Mouse (Mus musculus): ENCODE measurements around the gene Lcn9.
"Not testable (repeated sequence)": the region's sequence is repeated elsewhere in the genome, so short reads cannot be mapped to it uniquely, and the experiment has no call there.

Gene Lcn9

DNA sequence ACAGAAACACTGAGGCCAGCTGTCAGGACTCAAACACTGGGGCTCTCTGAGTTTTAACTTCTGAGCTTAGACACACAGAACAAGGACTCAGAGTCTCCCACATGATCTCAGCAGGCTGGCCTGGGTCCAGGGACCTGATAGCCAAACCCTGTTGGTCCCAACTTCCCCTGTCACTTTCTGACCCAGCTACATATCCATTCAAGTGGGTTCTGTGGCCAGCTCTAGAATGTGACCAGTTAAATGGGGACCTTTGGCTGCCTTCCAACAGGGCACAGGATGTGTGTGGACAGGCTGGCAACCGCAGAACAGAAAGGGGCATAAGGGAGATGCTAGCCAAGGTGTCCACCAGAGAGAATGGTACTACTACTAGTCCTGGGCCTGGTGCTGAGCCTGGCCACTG is at the start of gene Lcn9:
Gene Lcn9 (plus strand): TSS at position 348 of the 400 bp plus-strand sequence.
- no peak for DNase-seq (ENCODE audit: low read depth, low spot score)

DNA sequence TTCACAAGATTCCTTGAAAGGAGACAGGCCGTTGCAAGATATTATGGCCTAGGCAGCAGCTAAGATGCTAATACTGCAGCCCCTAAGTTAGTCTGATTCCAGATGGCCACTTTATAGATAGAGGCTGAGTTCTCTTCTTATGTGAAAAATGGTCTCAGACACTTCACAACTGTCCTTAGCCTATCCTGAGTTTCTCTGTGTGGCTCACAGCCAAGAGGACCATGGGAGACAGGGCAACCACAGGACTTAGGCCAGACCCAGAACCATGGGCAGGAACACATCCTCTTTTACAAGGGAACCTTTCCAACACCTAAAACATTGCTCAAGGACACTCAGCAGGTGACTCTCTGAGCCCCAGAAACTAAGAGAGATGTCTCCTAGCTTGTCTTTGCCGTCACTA is 49.4 kb upstream of the Lcn9 start:
- no peak for DNase-seq (ENCODE audit: low read depth, low spot score)

DNA sequence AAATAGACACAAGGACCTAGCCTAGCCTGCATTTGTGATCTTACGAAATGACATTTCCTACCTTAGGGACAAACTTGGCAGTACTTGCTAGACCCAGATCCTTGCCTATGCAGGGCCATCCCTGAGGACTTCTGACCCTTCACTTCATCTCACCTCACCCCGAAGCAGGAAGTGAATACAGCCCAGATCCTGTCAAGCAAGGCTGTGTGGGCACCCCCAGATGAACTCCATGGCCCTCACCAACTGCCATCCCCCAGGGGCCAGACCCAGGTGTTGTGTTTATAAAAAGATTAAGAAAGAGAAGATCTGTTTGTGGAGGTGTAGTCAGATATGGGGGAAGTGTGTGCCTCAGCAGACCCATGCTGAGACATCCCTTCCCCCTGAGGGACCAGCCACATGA is 48.3 kb upstream of the Lcn9 start:
- DNase-seq (ENCODE audit: low read depth, low spot score), result no peak

DNA sequence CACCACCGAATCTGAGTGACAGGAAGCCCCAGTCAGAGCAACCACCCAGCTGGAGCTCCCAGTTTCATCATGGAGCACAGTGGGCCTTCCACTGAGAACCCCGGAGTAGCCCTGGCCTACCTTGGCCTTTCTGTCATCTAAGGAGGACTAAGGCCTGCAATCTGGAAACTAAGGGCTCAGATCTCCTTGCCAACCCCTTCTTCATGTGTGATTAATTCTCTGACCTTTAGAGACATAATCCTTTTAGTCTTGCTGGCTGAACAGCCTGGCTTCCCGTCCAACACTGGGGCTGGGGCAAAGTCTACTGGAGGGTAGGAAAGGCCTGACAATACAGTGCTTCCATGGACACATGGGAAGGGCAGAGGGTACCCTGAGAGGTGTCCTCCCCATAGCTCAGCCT is 47.0 kb upstream of the Lcn9 start:
- DNase-seq (ENCODE audit: low read depth, low spot score), result no peak

DNA sequence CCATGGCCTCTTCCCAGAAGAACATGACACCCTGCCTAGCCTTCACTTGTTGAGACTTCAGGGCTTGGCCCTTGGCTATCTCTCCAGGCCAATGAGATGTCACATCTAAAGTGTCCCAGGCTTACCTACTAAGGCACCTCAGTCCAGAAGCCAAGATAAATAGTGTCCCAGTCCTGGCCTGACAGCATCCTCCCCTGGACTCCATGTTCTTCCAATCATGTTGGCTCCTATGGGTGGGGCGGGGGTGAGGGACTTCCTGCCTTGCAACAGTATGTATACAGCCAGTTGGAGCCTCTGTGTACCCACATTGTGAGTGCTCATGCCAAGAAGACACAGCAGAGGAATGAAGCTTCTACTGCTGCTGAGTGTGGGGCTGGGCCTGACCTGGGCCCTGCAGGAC is 46.2 kb upstream of the Lcn9 start, which contains the start of gene Lcn11:
Gene Lcn11 (plus strand): TSS at position 301 of the 400 bp plus-strand sequence.
- DNase-seq (ENCODE audit: low read depth, low spot score), result no peak

DNA sequence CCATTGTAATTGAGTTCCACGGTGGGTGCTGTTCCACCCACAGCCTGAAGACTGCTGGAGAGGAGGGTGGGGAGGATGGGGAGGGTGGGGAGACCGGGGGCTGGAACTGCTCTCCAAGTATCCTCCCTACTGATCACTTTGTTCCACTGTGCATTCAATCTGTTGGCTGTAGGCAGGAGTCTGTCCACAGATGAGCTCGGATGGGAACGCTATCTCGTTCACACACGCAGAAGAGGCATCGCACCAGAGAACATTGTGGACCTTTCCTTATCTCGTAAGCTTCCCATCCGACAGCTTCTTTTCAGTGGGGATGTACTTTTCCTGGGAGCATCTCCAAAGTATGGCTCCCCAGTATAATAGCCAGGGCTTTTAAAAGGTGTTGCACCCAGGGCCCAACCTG is 43.9 kb upstream of the Lcn9 start:
- DNase-seq (ENCODE audit: low read depth, low spot score), result no peak

DNA sequence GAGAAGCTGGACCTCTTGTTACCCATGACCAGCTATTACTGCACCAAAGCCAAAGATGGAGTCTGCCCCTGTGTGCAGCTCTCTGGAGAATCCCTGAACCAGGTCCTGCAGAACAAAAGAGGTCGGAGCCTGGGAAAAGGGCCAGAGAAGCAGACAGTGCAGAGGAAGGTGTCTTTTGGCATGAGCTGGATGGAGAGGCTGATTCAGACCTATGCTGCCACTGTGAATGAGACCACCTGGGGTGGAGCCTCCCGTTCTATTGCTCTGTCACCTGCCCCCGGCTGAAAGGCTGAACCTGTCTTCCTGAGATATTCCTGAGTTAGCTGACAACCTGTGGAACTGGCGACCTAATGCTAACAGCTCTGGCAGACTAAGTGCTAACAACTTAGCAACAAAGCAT is 42.0 kb upstream of the Lcn9 start:
- DNase-seq (ENCODE audit: low read depth, low spot score), result no peak

DNA sequence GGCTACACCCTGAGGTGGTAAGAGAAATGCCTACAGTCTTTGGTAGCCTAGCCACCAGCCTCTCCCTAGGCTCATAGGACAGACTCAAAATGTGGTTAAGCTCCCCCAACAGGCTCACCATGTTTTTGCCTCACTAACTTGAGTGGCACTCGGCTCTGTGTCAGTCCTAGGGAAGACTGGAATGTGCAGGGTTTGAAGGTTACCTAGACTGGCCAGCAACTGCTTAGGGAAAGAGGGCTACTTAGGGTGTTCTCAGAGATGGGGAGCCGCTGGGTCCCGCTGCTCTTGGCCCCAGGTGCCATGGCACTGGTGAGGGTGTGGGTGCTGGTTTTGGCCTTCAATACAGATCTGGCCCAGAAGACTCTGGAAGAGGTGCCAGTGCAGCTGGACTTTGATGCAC is 41.0 kb upstream of the Lcn9 start, which contains the start of gene Gm13539:
Gene Gm13539 (plus strand): TSS at position 301 of the 400 bp plus-strand sequence.
- DNase-seq (ENCODE audit: low read depth, low spot score), result no peak

DNA sequence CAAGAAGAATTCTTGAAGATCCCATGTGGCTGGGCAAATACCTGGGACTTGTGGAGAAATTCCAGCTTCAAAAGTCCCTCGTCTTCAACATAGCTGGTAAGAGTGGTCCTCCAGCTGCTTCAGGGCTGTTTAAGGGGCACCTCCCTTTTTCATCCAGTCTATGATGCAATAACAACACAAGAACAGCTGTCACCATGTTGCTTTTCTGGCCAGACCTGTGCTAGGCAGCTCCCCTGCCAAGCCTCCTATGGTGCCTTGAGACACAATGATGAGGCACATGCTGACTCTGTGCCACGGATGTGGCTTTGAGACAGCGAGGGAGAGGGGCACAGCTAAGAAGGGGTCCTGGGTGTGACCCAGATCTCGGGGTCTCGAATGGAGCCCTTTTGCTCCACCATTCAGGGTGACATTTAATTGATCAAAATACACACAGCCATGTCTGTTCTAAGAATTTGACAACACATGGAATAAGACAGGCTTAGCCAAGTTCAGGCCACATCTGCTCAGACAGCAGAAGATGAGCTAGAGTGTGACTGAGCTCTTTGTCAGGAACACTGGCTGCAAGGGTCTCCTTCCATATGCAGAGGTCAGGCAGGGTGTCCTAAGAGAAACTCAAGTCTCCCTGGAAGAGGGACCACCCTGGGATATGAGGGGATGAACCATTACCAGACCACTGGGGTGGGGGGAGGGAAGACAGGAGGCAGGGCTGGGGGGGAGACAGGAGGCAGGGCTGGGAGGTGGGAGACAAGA is 37.2 kb upstream of the Lcn9 start:
- DNase-seq (ENCODE audit: low read depth, low spot score), result peak; percentile 32

DNA sequence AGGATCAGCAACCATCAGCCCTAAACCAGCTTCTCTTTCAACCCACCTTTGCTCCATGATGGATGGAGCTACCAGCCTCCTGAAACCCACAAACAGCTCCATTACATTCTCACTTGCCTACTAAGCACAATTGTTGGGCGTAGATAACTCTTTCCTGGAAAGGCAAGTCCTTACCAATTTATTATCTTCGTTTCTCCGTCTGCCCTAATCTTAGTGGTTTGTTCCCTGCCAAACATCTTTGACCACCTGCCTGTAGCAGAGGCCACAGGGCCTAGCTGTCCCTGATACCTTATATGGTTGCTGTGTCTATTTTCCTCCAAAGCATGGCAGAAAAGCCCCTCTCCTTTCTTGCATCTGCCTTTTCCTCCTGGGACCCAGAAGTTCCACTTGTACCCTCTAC is 33.9 kb upstream of the Lcn9 start:
- DNase-seq (ENCODE audit: low read depth, low spot score), result no peak

DNA sequence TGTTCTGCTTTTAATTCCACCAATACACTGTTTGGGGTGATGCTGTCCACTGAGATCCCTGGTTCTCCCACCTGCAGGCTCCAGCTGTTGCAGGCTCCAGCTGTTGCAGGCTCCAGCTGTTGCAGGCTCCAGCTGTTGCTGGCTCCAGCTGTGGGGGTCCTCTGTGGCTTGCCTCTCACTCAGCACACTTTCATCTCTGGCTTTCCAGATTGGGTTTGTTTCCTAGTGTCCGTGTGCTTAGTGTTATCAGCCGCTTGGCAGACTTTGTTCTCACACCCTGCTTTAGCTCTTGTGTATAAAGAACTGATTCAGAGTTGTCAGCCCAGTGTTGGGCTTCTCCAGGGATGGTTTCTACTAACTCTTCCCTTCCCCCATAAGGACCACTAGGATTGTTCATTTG is 25.3 kb upstream of the Lcn9 start:
- no peak for DNase-seq (ENCODE audit: low read depth, low spot score)

DNA sequence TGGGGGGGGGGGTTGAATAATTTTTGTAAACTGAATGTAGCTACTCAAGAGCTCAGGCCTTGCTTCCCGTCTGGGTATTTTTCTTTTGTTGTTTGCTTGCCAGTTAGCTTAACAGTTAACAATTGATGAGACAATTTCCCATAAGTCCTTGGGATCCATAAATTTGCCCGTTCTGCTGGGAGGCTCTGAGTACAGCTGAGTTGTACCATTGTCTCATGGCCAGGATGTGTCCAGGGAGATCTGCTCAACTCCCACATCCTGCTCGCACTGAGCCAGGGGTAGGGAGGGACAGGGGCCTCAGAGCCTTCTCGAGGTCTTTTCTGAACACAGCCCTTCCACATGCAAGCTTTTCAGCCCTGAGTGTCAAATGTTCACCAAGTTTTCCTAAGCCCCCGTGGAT is 24.9 kb upstream of the Lcn9 start:
- DNase-seq (ENCODE audit: low read depth, low spot score), result no peak

DNA sequence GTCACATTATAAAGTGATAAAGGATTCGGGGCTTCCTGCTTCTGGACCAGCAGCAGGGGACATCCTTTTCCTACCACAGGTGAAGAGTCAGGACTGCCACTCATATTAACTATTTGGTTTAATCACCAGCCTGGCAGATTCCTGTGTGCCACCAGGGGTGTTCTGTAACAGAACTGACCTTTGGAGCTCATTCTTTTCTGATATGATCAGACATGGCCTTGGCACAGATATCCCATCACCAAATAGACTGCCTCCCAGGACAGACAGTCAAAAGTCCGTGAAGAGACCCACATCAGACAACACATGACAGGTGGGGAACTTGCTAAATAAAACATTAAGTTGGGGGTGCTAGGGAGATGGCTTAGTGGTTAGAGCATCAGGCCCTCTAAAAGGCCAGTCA is 11.2 kb upstream of the Lcn9 start:
- no peak for DNase-seq (ENCODE audit: low read depth, low spot score)

DNA sequence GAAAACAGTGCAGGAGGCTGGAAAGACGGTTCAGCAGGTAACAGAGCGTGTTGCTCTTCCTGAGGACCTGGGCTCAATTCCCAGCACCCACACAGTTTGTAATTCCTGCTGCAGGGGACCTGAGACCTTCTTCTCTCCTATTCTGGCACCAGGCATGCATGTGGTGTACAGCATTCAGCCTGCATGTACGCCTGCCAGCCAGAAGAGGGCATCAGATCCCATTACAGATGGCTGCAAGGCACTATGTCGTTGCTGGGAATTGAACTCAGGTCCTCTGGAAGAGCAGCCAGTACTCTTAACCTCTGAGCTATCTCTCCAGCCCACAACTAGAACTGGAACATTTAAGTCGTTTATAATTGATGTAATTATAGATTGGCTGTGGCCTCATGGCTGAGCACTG is 9.6 kb upstream of the Lcn9 start:
- no peak for DNase-seq (ENCODE audit: low read depth, low spot score)

DNA sequence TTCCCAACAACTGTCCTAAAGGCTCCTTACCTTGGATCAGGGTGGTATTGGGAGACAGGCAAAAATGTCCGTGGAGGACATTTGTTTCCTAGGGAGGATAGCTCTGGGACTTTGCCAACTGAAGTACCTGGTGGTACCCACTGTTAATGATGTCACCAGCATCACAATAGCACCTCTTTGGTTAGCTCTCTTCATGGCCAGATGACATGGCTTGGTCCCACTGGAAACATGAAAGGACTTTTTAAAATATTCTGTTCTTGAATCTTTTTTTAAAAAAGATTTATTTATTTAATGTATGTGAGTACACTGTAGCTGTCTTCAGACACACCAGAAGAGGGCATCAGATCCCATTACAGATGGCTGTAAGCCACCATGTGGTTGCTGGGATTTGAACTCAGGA is 7.2 kb upstream of the Lcn9 start, which contains the start of gene Glt6d1:
Gene Glt6d1 (minus strand): TSS at position 101 of the 400 bp plus-strand sequence.
- DNase-seq (ENCODE audit: low read depth, low spot score), result not testable (repeated sequence)

DNA sequence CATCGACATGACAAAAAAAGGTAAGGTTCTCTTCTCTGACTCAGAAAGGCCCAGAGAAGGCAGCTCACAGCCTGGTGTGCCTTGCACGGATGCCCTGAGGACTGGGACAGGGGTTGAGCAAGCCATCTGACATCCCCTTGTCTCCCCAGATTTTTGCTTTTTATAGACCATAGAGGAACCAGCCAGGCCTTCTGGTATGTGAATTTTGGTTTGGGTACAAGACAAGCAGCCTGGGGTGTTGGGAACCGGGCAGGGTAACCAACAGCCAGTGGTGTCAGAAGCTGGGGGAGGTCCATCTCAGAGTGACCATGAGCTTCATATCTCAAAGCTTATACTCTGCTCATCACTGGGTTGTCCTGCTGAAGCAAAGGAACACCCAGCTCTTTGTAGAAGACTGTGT is 1.8 kb downstream of the Lcn9 start:
- DNase-seq (ENCODE audit: low read depth, low spot score), result no peak

DNA sequence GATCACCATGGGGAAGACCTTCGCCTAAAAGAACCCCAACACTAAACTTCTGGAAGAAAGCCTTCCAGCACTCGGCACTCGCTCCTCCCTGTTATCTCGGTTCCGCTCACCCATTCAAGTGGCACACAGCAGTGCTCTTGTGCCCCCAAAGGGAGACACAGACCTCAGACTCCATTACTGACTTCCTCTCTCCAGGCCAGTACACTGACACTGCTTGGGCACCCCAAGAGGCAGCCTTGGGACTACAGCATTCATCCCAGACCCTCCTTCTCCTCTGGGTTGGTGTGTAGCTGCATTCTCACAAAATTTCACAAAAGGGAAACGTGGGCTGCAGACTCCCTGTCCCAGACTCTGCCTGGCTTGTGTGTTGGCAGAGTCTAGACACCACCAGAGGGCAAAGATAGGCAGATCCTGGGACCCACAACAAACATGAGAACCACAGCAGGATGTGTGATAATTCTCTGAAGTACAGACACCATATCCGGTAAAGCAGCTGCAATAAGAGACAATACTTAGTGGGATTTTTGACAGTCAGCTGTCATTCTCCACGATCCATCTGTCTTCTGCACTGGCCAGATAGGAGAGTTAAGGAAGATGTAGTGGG is 5.5 kb downstream of the Lcn9 start:
- DNase-seq (ENCODE audit: low read depth, low spot score), result no peak

DNA sequence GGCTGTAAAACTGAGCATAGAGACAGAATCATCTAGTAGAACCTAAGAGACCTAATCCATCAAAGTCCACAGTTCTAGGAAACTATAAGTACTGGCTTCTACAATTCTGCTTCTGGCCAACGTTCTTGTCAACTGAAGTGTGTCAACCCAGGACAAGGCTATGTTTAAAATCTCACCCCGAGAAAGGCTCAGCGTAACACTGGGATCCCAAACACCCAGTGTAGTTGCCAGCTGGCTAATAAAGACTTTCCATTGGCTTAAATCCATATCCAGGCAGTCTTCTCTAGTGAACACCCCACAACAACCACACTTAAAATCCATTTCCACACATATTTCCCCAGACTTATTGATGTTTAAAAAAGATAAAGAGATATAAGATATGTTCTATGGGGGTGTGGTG is 7.8 kb downstream of the Lcn9 start:
- no peak for DNase-seq (ENCODE audit: low read depth, low spot score)

DNA sequence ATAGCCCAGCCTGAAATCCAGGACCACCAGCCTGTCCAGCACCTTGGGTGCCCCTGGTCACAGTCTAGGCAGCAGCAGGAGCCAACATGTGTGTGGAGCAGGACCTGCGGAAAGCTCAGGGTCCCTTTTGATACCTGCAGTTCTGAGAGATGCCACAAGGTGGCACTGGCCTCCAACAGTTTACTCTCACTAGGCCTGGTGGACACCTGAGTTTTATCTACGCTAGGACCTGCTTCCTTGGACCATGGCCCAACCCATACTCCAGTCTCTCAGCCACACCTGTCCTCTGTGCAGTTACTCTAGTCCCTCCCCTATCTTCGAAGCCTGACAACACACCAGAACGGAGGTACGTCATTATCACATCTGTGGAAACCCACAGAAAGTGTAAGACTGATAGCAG is 13.3 kb downstream of the Lcn9 start:
- DNase-seq (ENCODE audit: low read depth, low spot score), result peak; percentile 81

DNA sequence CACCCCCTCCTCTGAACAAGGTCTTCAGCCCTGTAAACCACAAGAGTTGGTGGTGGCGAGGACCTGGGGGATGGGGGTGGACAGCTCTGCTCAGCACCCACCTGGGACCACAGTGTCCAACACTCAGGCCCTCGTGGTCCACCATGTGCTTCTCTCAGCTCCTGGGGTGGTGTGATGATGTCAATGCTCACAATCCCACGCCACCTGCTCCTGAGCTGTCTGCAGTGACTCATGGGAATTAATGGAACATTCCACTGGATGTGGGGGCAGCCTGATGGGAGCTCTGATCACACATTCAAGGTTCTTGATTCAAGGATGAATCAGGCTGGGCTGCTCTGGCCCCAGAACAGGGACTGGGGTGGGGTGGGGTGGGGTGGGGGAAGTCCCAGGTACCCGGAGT is 19.2 kb downstream of the Lcn9 start:
- DNase-seq (ENCODE audit: low read depth, low spot score), result no peak

DNA sequence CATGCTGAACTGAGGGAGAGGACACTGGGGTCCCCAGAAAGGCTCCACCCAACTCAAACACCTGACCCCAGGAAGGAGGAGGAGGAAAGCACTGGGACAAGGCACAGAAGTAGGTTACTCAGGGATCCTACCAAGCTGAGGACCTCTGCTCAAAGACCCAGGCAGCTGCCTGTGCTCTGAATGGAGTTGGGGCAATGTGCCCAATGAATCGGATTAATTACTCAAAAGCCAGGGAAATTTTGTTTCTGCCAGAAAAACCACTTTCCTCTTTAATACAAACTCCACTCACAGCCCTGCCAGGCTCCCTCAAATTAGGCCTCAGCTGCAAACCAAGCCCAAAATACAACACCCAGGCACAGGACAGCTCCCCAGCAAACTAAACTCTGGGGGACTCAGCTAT is 19.8 kb downstream of the Lcn9 start:
- no peak for DNase-seq (ENCODE audit: low read depth, low spot score)

DNA sequence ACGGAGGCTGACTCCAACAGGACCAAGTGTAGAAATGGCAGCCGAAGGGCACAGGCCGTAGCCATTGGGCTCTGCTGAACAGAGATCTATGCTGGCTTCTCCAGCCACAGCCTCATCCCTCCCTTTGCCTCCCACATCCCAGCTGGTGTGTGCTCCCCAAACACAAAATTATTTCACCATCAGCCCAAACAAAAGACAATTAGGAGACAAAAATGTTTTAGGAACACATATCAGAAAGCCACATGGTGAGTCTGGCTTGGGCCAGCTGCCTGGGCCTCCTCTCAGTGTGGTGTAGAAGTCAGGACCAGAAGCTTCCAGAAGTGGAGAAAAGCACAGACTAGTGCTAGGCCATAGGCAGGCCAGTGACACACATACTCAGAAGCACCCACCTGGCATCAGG is 21.1 kb downstream of the Lcn9 start:
- DNase-seq (ENCODE audit: low read depth, low spot score), result no peak

DNA sequence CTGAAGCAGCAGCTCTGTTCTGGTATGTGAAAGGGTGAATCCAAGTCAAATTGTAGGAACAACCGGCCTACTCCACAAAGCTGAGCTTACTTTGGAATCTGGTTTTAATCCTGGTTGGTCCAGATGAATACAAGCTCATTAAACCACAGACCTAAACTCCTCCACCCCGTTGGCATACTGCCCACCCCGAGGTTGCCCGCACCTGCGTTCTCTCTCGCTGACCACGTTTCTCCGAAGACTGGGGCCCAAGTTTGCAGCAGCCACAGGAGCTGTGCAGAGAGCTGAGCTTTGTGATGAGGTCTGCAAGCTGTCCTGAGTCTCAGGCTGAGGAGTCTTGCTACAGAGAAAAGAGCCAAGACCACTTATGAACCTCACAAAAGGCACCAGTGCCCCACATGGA is 23.6 kb downstream of the Lcn9 start:
- no peak for DNase-seq (ENCODE audit: low read depth, low spot score)

Data from mesoderm, embryonic 11.5 days (tissue).